Mouse (Mus musculus) kidney, postnatal 10 days (tissue): ENCODE measurements around the gene Rac1.

Experiments
- DNase-seq: peaks from one replicate; pipeline ENCODE4 v3.0.0; 2021; ENCODE audit warnings: mixed read lengths

Gene Rac1

DNA sequence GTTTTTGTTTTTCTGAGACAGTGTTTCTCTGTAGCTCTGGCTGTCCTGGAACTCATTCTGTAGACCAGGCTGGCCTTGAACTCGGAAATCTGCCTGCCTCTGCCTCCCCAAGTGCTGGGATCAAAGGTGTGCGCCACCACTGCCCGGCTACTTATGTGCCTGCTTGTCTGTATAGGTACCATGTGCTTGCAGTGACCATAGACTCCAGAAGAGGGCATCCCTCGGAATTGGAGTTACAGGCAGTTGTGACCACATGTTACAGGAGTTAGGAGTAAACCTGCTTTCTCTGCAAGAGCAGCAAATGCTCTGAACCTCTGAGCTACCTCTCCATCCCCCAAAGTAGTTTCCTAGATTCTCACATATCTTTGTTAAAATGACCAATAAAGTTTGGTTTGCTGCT is 36.1 kb downstream of the Rac1 start:
- DNase-seq, result no peak

GRCm38 (mm10) chr5:143489749-143490342 is 38.0 kb downstream of the Rac1 start:
- DNase-seq, result no peak

DNA sequence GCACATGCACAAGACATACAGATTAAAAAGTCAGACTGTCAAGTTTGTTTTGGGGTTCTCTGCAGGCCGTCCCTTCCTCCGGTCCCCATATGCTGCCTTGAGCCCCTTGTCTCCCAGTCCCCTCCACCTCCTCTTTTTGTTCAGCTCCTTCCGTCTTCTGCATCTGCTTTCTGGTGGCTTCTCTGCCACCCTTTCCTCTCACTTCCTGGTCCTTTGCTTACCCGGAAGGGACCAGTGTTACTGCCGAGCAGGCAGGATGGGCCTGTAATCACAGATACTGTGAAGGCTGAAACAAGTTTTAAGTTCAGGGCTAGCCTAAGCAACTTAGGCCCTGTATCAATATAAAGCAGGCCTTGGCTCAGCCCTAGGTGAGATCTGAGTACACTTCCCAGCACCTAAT is 39.8 kb downstream of the Rac1 start:
- no peak for DNase-seq

DNA sequence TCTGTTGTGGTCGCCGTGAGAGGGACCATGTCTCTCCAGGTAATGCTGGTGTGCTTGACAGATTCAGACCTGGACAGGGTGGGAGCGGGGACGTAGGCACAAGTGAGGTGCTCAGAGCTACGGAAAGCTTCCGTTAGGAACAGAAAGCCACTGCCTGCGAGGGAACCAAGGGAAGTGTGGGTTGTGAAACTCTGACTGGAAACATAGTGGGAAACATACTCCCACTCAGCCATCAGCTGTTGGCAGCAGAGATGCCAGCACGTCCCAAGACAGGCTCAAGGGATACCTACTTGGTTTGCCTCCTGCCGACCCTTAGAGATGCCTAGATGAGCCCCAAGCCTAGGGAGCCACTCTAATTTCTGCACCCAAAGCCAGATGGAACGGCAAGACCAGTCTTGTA is 40.6 kb downstream of the Rac1 start:
- DNase-seq, result no peak

GRCm38 (mm10) chr5:143484955-143485354 is 42.9 kb downstream of the Rac1 start:
- no peak for DNase-seq

- no peak for DNase-seq
Observed at GRCm38 (mm10) chr5:143477901-143478300, 49.9 kb downstream of the Rac1 start.

DNA sequence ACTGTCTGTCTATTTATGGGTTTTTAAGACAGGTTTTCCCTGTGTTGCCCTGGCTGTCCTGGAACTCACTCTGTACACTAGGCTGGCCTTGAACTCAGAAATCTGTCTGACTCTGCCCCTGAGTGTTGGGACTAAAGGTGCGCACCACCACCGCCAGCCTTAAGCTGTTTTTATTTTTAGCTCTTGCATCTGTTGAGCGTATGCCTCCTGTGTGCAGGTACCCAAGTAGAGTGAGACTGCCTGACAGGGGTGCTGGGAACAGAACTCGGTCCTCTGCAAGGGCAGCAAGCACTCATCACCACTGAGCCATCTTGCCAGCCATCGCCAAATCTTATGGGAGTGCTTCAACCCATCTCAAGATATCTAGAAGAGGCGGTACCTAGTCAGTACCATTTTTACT is 51.8 kb downstream of the Rac1 start:
- DNase-seq, result no peak

GRCm38 (mm10) chr5:143475153-143475844 is 52.5 kb downstream of the Rac1 start:
- DNase-seq, result no peak

- no peak for DNase-seq
Observed at GRCm38 (mm10) chr5:143471953-143472618, 55.8 kb downstream of the Rac1 start.

- no peak for DNase-seq
Observed at GRCm38 (mm10) chr5:143471165-143471546, 56.7 kb downstream of the Rac1 start.

- peak; percentile 51 for DNase-seq
Observed at GRCm38 (mm10) chr5:143470421-143471164, 57.2 kb downstream of the Rac1 start.

GRCm38 (mm10) chr5:143469628-143470027 is 58.2 kb downstream of the Rac1 start:
- no peak for DNase-seq

GRCm38 (mm10) chr5:143467931-143468330 is 59.9 kb downstream of the Rac1 start:
- DNase-seq, result no peak

- DNase-seq, result no peak
Observed at GRCm38 (mm10) chr5:143466891-143467669, 60.8 kb downstream of the Rac1 start.

GRCm38 (mm10) chr5:143465156-143466085 is 62.4 kb downstream of the Rac1 start:
- no peak for DNase-seq

DNA sequence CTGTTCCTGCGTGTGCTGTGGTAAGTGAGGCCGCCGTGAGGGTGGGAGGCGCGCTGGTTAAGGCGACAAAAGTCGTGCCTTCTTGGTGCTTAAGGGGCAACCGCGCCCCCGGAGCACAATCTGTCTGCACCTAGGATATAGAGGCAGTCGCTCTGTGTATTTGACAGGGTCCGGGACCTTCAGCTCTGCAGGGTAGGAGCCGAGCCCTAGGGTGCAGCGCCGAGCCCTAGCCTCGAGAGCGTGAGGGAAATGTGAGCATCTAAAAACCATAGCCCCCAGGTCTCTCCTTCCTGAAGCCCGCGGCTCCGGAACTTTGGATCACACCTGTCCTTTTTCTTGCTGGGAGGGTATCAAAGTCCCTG is 63.1 kb downstream of the Rac1 start:
- no peak for DNase-seq

DNA sequence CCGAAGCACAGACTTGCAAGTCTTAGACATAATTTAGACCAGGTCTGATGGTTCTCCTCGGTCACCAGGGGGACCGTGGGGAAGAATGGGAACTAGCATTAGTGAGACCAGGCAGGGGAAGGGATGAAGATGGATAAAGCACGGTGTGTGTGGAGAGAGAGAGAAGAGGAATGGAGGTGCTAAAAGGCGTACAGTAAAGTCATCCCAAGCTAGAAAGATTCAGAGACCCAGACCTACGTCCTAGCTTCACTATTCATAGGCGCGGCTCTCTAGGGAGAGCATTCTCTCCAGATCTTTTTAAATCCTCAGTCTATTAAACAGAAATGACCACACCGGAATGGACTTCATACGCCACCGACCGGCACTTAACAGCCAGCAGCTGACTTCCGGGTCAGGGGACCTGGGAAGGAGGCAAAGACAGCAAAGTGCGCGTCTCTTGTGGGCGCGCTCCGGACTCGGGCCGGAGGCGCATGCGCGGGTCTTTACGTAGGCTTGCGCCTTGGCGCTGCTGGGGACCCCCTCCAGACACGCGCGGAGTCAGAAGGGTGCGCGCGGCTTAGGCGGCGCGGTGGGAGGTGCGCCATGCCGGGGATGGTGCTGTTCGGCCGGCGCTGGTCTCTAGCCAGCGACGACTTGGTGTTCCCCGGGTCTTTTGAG is 63.6 kb downstream of the Rac1 start, which contains the start of gene Daglb:
Gene Daglb (plus strand): TSS at position 485 of the 657 bp plus-strand sequence.
- DNase-seq, result peak; percentile 92

DNA sequence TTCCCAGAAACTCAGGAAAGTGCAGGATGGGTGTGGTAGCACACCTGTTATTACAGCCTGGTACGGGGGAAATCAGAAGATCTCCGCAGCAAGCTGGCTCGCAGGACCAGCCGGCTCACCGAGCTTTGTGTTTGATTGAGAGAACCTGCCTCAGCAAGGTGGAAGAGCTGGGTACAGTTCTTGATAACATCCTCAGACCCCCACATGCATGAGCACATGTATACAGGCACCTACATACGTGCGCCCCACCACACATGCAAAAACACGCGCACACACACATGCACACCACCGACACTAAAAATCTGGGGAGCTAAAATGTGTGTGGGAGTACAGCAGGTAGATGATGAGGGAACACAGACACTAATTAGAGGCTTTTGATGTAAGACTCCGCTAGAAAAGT is 64.2 kb downstream of the Rac1 start:
- DNase-seq, result no peak
